Mouse (Mus musculus) spleen, postnatal 10 days (tissue): ENCODE results near the gene Cbx6.
A peak's percentile ranks its signal among the peaks of the same experiment; 100 is the strongest.

ENCODE experiments used
- DNase-seq, 2 experiments: peaks; one replicate each; pipeline ENCODE4 v3.0.0; 2021 to 2022; ENCODE audit warnings: low spot score in 2 of 2

The Cbx6 gene

DNA sequence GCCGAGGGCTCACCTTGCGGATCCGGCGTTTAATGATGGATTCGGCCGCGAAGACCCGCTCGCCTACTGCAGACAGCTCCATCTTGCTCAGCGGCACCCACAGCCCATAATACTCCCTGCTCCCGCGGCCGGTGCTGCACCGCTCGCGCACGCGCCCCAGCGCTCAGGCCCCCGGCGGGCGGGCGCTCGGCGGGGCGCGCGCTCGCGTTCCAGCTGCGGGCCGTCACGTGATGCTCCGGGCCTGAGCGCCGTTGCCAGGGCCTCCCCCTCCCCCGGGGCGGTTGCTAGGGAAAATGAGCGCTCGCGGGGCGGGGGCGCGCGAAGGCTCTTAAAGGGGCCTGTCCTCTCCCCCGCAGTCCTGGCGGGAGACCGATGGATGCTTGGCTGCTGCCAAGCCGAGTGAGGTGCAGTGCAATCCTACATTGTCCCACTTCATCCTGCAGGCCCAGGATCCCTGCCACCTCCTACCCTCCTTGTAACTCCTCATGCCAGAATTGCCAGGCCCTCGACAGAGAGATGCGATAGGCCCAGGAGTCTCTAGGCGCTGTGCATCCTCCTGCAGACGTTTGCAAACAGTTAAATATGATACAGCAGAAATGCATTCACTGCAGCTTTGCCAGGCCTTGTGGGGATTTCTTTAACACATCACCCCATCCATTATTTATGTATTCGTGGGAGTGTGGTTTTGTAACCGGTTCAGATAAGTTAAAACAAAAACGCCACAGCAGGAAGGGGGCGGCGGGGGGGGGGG is at the start of gene Cbx6, which contains the start of gene Npcd:
Cbx6 (minus strand) TSS at position 559 of the 751 bp plus-strand sequence.
Npcd (minus strand) TSS at position 108 of the 751 bp plus-strand sequence.
- peak; percentile 69 to 89 for DNase-seq

DNA sequence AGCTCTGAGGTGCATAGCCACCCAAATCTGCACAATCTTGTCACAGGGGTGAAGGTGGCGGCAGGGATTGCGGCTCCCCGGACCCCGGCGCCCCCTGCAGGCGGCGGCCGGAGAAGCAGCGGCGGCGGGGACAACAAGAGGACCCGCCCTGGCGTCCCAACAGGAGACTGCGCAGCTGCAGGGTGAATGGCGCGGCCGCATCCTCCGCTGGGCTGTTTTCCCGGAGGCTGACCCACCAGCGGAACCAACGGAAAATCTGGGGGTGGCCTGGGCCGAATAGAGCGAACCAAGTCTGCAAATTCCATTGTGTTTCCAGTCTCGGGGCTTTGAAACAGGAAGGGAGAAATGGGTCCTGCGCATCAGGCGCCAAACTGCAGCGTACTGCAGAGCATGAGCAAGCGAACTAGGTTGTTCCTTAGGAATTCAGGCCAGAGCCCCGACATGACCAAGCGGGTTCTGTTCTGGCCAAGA is 48.9 kb upstream of the Cbx6 start:
- DNase-seq, result peak; percentile 84 to 92

DNA sequence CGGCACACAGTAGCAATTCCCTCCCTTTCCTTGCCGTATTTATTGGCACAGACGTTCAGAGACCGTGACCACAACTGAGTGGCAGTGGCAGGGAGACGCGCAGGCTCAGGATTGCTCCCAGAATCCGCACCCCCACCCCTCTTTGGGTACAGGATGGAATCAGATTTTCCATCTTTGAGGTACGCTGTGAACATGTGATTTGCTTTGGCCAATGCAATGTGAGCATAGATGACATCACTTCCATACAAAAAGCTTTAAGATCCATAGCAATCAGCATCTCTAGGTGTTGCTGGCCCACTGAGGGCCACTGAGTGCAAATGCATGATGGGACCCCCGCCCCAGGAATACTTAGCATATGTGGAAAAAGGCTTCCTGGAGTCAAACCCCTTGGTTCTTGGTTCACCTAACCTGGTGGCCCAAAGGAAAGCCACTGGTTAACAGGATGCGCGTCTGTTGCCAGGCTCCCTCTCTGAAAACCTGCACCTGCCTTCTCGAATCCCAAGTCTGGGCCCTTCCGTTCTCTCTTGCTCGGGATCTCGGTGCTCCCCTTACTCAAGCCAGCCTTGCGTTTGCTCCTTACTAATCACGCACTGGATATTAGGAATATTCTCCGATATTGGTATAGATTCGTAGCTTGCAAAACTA is 48.3 kb upstream of the Cbx6 start:
- no peak for DNase-seq

DNA sequence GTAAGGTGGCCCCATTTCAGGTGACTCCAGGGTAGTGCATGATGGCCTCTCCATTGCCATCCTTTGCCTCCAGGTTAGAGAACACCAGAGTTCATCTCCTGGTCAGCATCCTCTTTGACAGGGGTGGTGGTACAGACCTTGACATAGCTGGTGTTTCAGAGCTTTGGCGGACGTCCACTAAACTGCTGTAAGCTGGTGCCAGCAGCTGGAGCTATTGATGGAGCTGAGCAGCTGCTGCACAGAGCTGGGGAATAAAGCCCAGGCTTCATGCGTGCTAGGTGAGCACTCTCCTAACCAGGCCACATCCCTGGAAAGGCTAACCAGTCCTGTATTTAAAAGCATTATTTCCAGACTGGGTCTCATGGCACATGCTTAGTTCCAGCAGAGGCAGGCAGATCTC is 46.0 kb upstream of the Cbx6 start:
- no peak for DNase-seq

DNA sequence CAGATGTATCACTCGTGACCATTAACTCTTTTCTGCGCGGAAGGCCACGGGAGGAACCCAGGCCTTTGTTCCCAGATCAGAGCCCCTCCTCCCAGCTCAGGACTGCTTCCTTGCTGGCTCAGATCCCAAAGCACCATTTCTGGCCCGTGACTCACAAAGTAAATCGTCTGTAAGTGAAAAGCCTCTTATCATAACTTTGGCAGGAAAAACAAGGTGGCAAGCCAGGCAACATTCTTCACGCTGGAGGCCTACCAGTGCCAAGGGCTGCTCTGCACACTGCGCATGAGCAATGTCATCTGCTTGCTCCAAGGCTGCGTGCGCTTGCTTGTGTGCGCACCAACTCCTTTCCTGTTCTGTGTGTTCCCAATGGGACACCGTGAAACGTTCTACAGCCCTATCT is 44.8 kb upstream of the Cbx6 start:
- no peak for DNase-seq

DNA sequence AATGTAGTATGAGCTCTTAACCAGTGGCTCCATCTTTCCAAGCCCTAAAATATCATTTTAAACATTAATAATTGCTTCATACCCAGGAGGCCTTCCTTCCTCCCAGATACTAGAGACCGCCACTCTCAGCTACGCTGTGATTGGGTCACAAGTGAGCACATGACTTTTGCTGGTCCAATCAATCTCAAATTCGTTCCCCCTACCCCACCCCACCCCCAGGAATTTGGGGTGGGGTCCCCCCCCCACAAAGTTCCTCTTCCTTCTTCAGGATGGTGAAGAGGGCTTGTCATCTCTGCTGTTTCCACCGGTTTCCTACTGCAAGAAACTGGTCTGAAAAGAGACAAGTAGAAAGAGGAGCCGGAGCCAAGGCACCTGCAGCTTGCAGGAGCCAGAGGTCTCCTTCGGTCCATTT is 44.2 kb upstream of the Cbx6 start:
- DNase-seq, result no peak

DNA sequence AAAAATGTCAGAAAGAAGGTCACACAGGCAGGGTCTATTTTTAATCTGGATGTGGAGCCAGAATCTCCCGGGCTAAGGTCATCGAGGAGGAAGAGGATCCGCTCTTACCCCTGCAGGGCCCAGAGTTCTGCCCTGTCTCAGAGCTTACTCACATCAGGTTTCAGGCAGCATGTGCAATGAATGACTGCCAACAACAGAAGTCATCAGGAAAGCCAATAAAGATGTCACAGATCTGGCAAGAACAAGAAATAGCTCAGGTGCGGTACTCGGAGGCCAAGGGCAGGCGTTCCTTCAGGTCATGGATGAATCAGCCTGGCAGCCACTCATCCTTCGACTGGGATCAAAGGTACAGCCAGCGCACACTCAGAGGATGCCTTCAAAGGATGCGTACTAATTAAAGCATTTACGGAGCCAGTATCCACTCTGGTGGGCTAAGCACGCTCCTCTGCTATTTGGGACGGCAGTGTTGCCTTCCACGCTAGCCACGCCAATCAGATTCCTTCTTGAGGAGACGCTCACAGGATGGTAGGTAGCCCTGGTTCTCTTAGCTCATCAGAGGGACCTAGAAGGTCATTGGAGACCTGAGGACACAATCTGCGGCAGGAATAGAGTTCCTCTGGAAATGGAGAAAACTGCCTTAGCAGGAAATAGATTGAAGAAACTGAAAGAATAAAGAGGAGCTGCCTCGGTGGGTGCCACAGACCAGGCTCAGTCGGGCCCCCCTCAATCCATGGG is 40.9 kb upstream of the Cbx6 start:
- DNase-seq, result no peak

DNA sequence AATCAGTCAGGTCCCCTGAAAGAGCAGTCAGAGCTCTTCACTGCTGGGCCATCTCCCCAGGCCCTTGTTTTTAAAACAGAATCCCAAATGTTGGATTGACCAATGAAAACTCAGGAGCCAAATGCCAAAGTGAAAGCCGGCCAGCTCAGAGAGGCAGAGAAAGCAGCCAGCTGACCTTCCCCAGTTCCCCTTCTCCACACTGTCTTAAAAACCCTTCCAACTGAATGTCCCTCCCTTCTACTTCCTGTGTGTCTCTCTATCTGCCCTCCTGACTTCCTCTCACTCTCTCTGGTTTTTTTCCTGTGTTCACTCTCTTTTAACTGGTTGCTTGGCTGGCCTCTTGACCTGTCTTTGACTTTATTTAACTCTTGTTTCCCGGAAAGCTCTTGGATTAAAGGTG is 39.5 kb upstream of the Cbx6 start:
- DNase-seq, result no peak

DNA sequence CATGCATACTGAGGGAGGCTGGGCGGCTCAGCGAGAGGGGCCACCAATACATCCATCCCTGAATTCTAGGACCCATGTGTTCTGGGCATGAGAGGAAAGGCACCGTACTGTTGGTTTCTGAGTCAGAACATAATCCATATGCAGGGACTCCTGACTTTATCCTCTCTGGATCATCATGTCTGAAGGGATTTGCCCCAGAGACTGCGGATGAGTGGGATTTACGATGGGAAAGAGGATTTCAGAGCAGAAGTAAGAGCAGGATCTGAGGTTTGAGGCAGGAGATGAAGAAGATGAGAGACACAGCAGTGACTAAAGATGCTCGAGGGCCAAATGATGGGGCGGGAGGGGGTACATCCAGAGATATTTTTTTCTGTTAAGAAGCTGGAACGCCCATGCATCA is 39.1 kb upstream of the Cbx6 start:
- DNase-seq, result no peak

DNA sequence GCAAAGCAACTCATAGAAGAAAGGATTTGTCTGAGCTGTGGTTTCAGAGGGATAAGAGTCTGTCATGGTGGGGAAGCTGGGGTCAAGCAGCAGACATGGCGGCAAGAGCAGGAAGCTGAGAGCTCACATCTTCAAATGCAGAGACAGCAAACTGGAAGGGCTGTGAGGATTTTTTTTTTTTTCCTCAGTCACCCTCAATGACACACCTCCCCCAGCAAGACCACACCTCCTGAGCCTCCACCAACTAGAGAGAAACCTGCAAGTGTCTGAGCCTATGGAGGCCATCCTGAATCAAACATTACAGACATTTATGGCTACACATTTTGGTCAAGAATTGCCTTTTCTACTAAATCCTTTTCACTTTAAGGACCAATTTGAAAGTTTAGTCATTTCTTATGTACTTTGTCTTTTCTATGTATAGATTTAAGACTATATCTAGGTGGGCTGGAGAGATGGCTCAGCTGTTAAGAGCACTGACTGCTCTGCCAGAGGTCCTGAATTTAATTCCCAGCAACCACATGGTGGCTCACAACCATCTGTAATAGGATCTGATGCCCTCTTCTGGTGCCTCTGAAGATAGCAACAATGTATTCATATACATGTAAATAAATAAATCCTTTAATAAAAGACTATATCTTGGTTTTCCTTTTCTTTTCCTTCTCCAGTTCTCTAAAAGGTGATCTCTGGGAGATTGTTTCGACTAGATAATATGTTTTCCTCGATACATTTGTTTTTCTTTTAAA is 32.9 kb upstream of the Cbx6 start:
- no peak for DNase-seq

DNA sequence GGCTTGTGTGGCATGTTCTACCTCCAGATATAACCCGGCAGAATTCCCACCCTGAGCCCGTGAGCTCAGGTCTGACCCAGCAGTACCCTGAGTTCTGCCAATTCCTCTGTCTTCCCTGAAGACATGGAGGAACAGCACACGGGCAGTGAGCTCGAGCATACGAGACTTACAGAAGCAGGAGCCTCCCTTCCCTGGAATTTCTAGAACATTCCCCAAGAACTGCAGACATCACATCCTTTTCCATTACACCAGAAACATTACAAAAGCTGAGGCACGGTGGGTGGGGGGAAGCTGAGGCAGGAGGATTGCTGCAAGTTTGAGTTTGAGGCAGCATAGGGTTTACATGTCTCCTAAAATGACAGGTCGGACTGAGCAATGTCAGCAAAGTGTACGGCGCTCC is 25.3 kb upstream of the Cbx6 start:
- no peak for DNase-seq

DNA sequence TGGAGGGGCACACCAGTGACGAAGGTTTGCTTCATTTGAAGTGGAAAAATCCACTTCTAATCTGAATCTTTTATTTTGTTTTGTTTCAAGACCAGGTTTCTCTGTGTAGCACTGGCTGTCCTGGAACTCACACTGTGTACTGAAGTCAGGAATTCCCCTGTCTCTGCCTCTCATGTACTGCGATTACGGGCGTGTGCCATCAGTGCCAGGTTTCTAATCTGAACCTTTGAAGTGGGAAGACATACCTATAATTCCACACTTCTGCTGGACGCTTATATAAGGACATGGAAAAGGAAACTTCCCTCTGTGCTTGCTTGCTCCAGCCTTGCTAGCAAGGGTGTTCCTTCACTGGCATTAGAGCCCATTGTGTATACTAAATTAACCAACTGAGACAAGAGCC is 24.5 kb upstream of the Cbx6 start:
- DNase-seq, result no peak

DNA sequence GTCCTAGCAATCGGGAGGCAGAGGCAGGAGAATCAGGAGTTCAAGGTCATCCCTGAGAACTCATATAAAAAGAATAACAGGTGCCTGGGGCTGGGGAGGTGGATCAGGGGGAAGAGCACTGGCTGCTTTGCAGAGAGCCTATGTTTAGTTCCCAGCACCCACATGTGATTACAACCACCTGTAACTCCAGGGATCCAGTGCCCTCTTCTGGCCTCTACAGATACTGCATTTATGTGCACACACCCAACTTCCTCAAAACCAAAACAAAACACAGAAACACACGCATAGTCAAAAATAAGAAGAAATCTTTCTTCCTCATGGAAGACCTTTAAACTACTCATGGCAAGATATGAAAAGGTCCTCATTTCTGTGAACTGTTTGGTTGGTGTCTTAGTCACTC is 15.7 kb upstream of the Cbx6 start:
- no peak for DNase-seq

DNA sequence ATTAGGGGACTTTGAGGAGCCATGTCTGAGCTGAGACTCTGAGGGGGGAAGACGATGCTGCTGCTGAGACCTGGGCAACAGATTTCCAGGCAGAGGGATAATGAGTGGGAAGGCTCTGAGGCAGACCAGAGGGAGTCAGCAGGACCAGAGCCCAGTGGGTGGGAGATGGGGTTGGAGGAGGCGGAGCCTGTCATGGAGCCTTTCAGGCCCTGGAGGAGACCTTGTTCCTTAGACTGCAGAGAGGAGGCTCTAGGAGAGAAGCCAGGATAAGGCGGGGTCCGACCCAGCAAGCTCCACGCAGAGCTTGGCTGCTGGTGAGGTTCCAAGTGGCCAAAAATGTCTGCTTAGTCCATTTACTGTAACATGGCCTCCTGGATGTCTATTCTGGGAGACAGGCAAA is 12.6 kb upstream of the Cbx6 start:
- DNase-seq, result no peak

DNA sequence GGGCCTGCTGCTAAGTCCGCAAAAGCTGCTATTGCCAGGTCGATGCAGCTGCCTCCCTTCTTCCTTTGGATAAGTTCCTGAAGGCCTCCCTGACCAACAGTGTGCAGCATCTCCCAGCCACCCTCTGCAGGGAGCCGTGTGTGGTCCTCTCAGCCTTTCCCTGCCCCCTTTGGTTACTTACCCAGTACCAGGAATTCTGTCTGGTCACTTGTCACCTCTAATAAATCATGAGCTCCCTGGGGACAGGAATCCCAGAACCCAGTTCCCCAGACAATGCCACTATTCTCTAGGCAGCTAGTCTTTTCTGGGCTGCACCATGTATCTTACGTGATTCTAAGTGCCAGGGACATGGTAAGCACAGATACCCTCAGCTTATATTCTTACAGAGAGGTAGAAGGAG is 11.5 kb upstream of the Cbx6 start:
- DNase-seq, result no peak

DNA sequence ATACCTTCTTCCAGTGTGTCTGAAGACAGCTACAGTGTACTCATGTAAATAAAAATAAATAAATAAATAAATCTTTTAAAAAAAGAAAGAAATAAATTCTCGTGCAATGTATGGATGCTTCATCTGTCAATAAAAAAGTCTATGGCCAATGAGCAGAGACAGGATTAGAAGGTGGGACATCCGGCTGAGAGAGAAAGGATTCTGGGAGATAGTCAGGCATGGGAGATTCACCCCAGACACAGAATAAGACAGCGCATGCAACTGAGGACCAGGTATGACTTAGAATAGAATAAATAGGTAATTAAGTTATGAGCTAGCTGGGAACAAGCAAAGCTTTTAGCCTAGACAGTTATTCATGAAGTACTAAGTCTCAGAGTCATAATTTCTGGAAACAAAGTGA is 8.5 kb upstream of the Cbx6 start:
- DNase-seq, result no peak

DNA sequence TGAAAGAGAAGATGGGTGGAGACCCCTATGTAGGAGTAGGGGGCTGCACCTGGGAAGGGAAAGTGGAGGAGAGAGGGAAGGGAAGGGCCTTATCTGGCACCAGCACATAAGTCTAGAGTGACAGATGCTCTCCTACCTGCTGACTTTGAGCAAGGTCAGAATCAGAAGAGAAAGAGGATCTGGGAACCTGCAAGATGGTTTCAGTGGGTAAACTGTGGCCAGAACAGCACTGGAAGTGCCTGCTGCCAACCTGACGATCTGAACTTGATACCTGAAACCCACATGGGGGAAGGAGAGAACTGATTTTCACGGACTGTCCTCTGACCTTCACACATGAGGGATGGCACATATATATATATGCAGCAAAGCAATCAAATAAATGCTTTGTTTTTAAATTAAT is 5.8 kb upstream of the Cbx6 start:
- DNase-seq, result no peak

DNA sequence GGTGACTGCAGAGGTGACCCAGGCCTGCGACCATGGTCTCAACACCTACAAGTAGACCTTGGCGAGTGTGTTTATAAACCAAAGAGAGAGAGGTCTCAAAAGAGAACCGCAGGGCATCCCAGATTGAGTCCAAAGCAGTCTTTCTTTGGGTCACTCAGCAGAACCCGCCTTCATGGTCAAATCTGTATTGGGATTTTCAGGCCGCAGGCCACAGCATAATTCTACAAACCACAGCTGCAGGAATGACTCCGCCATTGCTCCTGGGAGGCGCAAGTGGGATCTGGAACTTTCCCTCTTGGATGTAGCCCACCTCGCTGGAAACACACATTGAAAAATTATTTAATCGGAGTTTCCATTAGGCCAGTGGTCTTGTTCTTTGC is 383 bp upstream of the Cbx6 start:
- no peak for DNase-seq

DNA sequence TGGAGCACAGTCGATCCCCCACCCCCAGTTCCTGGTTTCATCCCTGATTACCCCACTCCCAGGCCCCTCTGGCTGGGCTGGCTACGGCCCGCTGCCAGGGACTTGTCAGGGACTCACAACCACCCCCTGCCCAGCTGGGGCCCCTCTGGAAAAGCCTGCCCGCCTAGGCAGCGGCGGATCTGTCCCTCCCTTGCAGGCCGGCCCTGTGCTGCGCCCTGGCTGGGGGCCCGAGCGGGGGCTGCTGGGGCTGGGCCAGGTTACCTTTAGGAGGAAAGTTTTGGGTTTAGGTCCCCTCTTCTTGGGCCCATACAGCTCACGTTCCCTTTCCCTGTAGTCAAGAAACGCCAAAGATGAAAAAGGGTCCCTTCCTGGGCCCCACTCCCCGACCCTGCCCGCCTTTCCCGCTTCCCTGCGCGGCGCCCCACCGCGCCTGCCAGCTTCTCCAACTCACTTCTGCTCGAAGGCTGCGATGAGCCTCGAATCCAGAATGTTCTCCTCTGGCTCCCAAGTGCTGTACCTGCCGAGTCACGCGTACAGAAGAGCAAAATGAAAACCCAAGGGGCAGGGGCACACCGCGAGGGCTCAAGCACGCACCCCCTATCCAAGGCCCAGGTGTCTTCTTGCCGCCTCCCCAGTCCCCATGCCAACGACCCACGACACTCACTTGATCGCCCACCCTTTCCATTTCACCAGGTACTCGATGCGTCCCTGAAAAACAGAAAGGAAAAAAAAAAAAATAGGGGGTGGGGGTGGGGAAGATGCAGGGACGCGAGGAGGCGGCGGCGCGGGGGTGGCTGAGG is 1.0 kb downstream of the Cbx6 start:
- DNase-seq, result peak; percentile 41 to 44

DNA sequence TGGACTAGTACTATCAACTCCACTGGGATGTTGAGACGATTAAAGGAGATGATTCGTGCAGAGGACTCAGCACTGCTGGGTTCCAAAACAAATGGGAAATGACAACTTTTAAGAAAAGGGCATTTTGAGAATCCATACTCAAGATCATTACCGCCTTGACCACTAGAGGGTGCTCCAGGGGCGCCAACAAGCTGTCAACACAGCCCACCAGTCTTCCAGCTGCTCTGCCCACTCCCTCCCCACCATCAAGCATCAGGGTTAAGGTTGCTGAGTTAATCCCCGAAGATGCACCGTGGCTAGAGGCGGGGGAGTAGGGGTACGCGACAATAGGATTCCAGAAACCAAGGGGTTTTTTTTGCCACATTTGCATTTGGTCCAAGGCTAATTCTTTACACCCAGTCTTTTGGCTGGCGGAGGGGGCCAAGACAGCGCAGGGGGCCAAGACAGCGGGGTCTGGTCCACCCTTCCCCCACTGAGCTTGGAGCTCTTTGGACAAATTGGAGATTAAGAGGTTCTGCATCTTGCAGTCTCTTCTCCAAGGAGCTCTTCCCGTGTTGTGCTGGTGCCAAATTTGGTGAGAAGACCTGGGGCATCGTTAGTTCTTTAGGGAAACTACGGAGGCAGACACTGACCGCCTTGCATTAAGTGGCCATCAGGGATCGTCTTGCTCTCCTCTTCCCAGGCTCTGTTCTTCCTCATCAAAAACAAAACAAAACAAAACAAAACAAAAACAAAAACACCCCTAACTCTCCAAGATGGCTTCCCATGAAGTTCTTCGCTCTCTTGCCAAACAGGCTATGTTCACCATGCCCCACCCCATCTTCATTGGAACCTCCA is 2.2 kb downstream of the Cbx6 start:
- DNase-seq, result peak; percentile 76 to 89
